Mouse (Mus musculus) hindbrain, embryonic 14.5 days (tissue): ENCODE data around the gene A1cf. TPM values are rescaled to one million over a fixed set of nuclear protein-coding genes. Genes with fewer than 3 reads are reported as not detected.

Experiments used
- ATAC-seq: fragments of 200-750 bp; cut with Nextera tagmentation; 2 replicates; pipeline ENCODE4 v1.8.0; 2017; ENCODE audit warnings: moderate number of reproducible peaks, mild to moderate bottlenecking, moderate TSS enrichment, moderate library complexity; ENCODE audit not compliant: low FRiP score
- DNase-seq: peaks from one replicate; pipeline ENCODE4 v3.0.0-alpha.2; 2015; ENCODE audit warnings: low spot score
- H3K27ac ChIP-seq: fragments of 300-500 bp; sonication (generic); 2 replicates; pipeline ENCODE4 v1.5.1; 2014; ENCODE audit warnings: mild to moderate bottlenecking, moderate library complexity
- H3K27me3 ChIP-seq: fragments of 300-500 bp; sonication (generic); 2 replicates; pipeline ENCODE4 v1.6.1; 2014; ENCODE audit warnings: mild to moderate bottlenecking, low read length, mixed read lengths; ENCODE audit not compliant: control insufficient read depth, insufficient read depth
- H3K36me3 ChIP-seq: fragments of 300-500 bp; sonication (generic); replicated peaks from 2 replicates; pipeline ENCODE4 v1.6.1; 2014; ENCODE audit not compliant: control insufficient read depth, insufficient read depth
- H3K4me1 ChIP-seq: fragments of 300-500 bp; sonication (generic); replicated peaks from 2 replicates; pipeline ENCODE4 v1.6.1; 2014; ENCODE audit warnings: antibody characterized with exemption, low read length, mixed read lengths; ENCODE audit not compliant: control insufficient read depth, insufficient read depth
- H3K4me2 ChIP-seq: fragments of 300-500 bp; sonication (generic); replicated peaks from 2 replicates; pipeline ENCODE4 v1.6.1; 2014; ENCODE audit warnings: mild to moderate bottlenecking, moderate library complexity
- H3K4me3 ChIP-seq: fragments of 300-500 bp; sonication (generic); replicated peaks from 2 replicates; pipeline ENCODE4 v1.5.1; 2014; ENCODE audit warnings: mild to moderate bottlenecking, low read length
- H3K9ac ChIP-seq: fragments of 300-500 bp; sonication (generic); 2 replicates; pipeline ENCODE4 v1.6.1; 2014
- H3K9me3 ChIP-seq: fragments of 300-500 bp; sonication (generic); 2 replicates; pipeline ENCODE4 v1.6.1; 2016; ENCODE audit warnings: low read length; ENCODE audit not compliant: control insufficient read depth
- WGBS: fragments of 180-500 bp; shearing (Covaris S2); extraction: QIAGEN DNeasy Blood & Tissue Kit; methylation state at CpG from one replicate; pipeline ENCODE4 v1.1.7; 2014; 5-methylcytosine and 5-hydroxymethylcytosine counted together
- polyA plus RNA-seq: library from polyadenylated mRNA; unstranded; fragments of >200 nt; fragmentation: Nextera tagmentation; extraction: Ambion mirVana; gene quantifications from 2 replicates; pipeline ENCODE4 v1.2.1, GENCODE M21; 2014

The A1cf gene
- not detected in 2 replicates for polyA plus RNA-seq

DNA sequence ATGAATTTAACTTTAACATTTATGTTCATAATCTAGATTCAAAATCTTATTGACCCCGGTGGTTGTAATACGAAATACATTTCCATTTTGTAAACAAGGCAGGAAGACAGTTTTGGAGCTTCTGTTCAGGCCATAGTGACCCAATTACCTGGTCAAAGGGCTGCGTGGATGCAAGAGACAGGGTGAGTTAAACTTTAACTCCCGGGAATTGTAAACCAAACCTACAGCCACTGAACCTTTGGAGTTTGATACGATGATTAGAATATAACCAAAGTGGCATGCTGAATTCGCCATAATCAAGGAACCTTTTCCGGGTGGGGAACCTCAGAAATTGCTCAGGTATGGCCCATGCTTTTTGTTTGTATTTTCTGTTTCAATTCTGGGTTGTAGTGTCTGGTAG is at the start of gene A1cf:
Gene A1cf (plus strand): TSS at position 244 of the 400 bp plus-strand sequence.
- ATAC-seq = no peak
- Histone ChIP-seq H3K36me3 (no peaks in the 10 kb centered on the region), H3K4me3 (no peak within 1 kb of the TSS), H3K4me2 (no peak within 1 kb of the TSS), H3K9ac (no peak within 1 kb of the TSS), H3K4me1 (no peaks in the 10 kb centered on the region), H3K27ac (no peak within 1 kb of the TSS), H3K27me3 (no peaks in the 10 kb centered on the region), H3K9me3 (no peaks in the 10 kb centered on the region)
- WGBS = 85% methylated on average over 7 of the region's 7 CpGs
- no peak for DNase-seq

DNA sequence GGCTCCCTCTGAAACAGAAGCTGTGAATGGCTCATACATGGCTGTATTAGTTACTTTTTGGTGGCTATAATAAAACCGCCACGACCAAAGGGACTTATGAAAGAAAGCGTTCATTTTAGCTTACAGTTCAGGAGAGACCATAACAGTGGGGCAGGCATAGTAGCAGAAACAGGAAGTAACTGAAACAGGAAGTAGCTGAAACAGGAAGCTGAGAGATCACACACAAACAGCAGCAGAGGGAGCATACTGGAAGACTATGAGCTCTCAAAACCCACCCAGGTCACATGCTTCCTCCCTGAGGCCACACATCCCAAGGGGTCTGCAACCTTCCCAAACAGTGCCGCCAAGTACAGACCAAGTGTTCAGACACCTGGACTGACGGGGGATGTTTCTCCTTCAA is 34.3 kb upstream of the A1cf start:
- DNase-seq = no peak
- 96% methylated on average over 5 of the region's 5 CpGs for WGBS
- ATAC-seq = no peak
- no peak overlapping the region for H3K4me2 ChIP-seq
- no peaks in the 10 kb centered on the region for H3K27me3 ChIP-seq
- no peak overlapping the region for H3K9ac ChIP-seq
- H3K36me3 ChIP-seq = no peaks in the 10 kb centered on the region
- no peaks in the 10 kb centered on the region for H3K4me1 ChIP-seq
- H3K4me3 ChIP-seq = no peak overlapping the region
- no peaks in the 10 kb centered on the region for H3K9me3 ChIP-seq
- no peak overlapping the region for H3K27ac ChIP-seq

DNA sequence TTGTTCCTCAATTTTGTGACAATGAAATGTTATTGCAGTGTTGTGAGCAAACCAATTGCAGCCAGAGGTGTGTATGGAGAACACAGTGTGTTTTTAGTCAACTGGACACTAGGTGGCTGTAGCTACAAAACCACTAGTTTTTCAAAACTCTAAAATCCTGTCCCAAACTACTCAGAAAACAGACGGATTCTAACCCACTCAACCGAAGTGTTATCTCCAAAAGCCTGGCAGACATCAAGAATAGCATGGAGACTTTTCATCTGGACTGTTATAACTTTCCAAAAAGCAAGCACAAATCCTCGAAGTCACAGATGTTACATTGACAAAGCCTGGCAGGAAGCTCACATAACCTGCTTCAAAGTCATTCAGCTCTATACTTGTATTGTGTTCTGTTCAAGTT is 6.7 kb upstream of the A1cf start:
- Histone ChIP-seq H3K27ac (no peak overlapping the region), H3K36me3 (no peaks in the 10 kb centered on the region), H3K4me3 (no peak overlapping the region), H3K4me2 (no peak overlapping the region), H3K4me1 (no peaks in the 10 kb centered on the region), H3K27me3 (no peaks in the 10 kb centered on the region), H3K9me3 (no peaks in the 10 kb centered on the region), H3K9ac (no peak overlapping the region)
- ATAC-seq = no peak
- 76% methylated on average over 3 of the region's 3 CpGs for WGBS
- no peak for DNase-seq

DNA sequence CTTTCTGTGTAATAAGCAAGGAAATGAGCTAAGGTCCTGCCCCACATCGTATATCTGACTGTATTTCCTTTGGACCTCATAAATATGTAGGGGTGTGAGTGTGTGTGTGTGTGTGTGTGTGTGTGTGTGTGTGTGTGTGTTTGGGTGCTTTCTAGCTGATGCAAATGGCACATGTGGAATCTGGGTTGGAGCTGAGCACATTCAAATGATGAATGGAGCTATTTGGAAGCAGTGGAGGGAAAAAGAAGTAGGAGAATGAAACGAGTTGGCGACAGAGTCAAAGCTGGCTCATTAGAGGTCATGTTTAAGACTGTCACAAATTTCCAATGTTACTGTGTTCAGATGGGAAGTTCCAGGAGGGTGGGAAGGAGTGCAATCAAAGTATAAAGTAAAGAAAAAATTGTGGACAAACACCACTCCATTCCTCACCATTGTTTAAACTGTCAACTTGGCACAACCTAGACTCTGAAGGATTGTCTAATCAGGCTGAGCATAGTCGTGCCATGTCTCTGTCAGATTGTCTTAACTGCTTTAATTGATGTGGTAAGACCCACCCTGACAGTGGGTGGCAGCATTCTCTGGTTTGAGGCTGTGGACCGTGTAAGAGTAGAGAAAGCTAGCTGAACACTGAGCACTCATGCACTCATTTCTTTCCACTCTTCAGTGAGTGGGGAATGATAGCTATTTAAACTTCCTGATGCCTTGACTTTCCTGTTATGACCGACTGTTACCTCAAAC is 5.9 kb upstream of the A1cf start:
- Histone ChIP-seq H3K4me2 (no peak overlapping the region), H3K4me1 (no peaks in the 10 kb centered on the region), H3K27me3 (no peaks in the 10 kb centered on the region), H3K4me3 (no peak overlapping the region), H3K36me3 (no peaks in the 10 kb centered on the region), H3K27ac (no peak overlapping the region), H3K9ac (no peak overlapping the region), H3K9me3 (no peaks in the 10 kb centered on the region)
- ATAC-seq = no peak; the same call in 1 of the 2 replicates
- WGBS = 48% methylated on average over 6 of the region's 6 CpGs
- DNase-seq = no peak

DNA sequence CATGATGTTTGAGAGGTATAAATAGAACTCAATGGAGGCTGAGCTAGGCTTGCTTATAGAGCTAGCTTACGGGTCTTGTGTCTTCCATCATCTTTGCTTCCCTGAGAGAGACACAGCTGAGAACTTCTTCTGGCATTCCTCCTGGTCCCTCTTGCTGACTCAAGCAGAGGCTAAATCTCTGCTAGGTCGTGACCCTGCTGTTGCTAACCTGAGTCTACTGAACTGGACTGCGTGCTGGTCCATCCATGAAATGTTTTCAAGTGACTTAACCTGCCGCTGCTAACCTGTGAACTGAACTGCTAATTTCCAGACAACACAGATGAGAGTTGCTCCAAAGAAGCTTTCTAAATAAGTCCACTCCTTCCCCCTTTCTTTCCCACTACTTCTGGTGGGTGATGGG is 3.1 kb upstream of the A1cf start:
- H3K36me3 ChIP-seq = no peaks in the 10 kb centered on the region
- no peak for ATAC-seq
- no peaks in the 10 kb centered on the region for H3K4me1 ChIP-seq
- 90% methylated on average over 4 of the region's 4 CpGs for WGBS
- no peaks in the 10 kb centered on the region for H3K27me3 ChIP-seq
- no peak overlapping the region for H3K27ac ChIP-seq
- H3K4me2 ChIP-seq = no peak overlapping the region
- no peak overlapping the region for H3K4me3 ChIP-seq
- no peaks in the 10 kb centered on the region for H3K9me3 ChIP-seq
- no peak for DNase-seq
- H3K9ac ChIP-seq = no peak overlapping the region

DNA sequence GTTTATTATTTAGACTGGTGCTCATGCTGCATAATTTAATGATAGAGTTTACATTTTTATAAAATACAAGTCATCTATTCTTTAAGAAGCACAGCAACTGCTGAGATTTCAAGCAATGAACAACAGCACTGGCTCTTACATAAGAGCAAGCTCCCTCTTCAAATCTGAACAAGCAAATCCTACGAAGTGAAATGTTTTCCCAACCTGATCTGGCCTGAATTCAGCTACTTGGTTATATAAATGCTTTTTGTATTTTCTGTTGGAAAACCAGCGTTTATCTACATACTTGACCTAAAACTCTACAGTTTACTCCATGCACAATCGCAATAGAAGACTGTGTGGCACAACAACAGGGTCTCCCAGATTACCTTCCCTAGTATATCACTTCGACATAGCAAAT is 488 bp upstream of the A1cf start:
- H3K9me3 ChIP-seq = no peaks in the 10 kb centered on the region
- H3K9ac ChIP-seq = no peak overlapping the region
- H3K4me1 ChIP-seq = no peaks in the 10 kb centered on the region
- no peaks in the 10 kb centered on the region for H3K36me3 ChIP-seq
- no peak overlapping the region for H3K4me3 ChIP-seq
- H3K4me2 ChIP-seq = no peak overlapping the region
- no peak for ATAC-seq
- no peak for DNase-seq
- H3K27ac ChIP-seq = no peak overlapping the region
- H3K27me3 ChIP-seq = no peaks in the 10 kb centered on the region
- 92% methylated on average over 4 of the region's 4 CpGs for WGBS

DNA sequence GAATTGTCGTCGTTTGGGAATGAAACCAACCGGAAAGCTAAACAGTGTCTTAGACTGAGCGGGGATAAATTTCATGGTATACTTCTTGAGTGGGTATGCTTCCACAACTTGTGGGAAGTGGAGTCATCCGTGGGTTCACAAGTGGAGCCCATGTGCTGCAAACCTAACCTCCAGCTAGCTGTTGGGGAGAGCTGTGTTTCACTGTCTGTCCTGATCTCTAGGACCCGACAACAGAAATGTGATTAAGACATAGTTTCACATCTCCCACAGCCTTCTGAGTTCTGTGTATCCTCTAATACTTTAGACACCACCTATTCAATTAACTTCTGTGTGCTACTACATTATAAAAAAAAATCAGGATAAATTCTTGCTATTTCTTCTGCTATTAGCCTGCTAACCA is 407 bp downstream of the A1cf start:
- H3K4me2 ChIP-seq = no peak overlapping the region
- H3K36me3 ChIP-seq = no peaks in the 10 kb centered on the region
- WGBS = 90% methylated on average over 6 of the region's 6 CpGs
- DNase-seq (no peak), ATAC-seq (no peak)
- H3K4me3 ChIP-seq = no peak overlapping the region
- H3K4me1 ChIP-seq = no peaks in the 10 kb centered on the region
- no peaks in the 10 kb centered on the region for H3K27me3 ChIP-seq
- no peak overlapping the region for H3K9ac ChIP-seq
- no peak overlapping the region for H3K27ac ChIP-seq
- no peaks in the 10 kb centered on the region for H3K9me3 ChIP-seq

DNA sequence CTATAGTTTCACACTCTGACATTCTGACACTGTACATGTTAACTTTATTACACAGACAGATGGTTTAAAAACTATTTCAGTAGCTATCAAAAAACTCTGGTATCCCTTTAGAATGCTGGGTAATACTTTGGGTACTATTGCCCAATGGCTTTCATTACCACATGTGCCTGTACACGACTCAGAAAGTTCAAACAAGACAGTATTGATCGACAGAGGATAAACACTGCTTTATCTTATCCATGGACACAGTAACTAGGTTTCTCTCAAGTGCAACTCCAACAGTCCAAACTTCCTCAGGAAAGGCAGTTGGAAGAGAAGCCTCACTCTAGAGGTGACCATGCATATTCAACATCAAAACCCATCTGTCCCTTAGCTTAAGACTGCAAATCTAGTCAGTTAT is 2.8 kb downstream of the A1cf start:
- H3K27me3 ChIP-seq = no peaks in the 10 kb centered on the region
- H3K9ac ChIP-seq = no peak overlapping the region
- DNase-seq (no peak), ATAC-seq (no peak)
- H3K27ac ChIP-seq = no peak overlapping the region
- WGBS = 88% methylated on average over 2 of the region's 2 CpGs
- no peak overlapping the region for H3K4me3 ChIP-seq
- no peaks in the 10 kb centered on the region for H3K36me3 ChIP-seq
- H3K4me2 ChIP-seq = no peak overlapping the region
- H3K4me1 ChIP-seq = no peaks in the 10 kb centered on the region
- H3K9me3 ChIP-seq = no peaks in the 10 kb centered on the region

DNA sequence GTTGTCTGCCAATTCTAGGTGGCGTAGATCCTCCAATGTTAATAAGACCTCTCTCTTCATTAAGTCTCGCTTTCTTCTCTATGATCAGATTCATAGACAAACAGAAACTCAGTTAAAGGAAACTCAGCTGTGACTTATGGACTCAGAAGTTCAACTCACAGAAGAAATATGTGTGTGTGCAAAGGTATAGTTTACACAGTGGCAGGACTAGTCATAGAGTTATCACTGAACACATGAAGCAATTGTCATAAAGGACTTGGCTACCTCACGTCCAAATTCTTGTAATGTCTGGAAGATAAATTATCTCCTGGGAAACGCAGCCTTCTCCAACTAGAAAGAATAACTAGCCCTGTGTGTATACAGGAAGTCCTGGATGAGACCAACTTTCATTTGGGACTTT is 9.4 kb downstream of the A1cf start:
- no peaks in the 10 kb centered on the region for H3K4me1 ChIP-seq
- no peak for DNase-seq
- H3K36me3 ChIP-seq = no peaks in the 10 kb centered on the region
- H3K4me2 ChIP-seq = no peak overlapping the region
- no peak for ATAC-seq
- H3K27me3 ChIP-seq = no peaks in the 10 kb centered on the region
- no peak overlapping the region for H3K27ac ChIP-seq
- no peak overlapping the region for H3K4me3 ChIP-seq
- H3K9me3 ChIP-seq = no peaks in the 10 kb centered on the region
- WGBS = 77% methylated on average over 4 of the region's 4 CpGs
- no peak overlapping the region for H3K9ac ChIP-seq

DNA sequence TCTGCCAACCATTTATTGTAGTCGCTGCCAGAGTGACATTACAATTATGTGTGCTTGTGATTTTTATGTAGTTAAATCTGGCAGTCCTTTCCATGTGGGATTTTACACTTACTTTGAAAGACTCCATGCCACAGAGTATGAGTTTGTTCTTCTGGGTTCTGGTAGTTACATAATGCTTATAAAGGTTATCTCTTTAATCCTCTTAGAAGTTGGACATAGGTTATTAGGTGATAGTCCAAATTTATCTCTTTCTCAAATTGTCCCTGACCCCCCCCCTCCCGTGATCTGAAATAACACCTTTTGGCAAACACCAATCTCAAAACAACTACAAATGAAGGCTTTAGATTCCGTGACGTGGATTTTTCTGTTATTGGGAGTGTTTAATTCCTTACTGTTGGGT is 16.0 kb downstream of the A1cf start:
- H3K27ac ChIP-seq = no peak overlapping the region
- no peaks in the 10 kb centered on the region for H3K9me3 ChIP-seq
- no peak overlapping the region for H3K4me2 ChIP-seq
- H3K27me3 ChIP-seq = no peaks in the 10 kb centered on the region
- 92% methylated on average over 4 of the region's 4 CpGs for WGBS
- no peak for ATAC-seq
- H3K9ac ChIP-seq = no peak overlapping the region
- no peak for DNase-seq
- H3K4me3 ChIP-seq = no peak overlapping the region
- no peaks in the 10 kb centered on the region for H3K36me3 ChIP-seq
- H3K4me1 ChIP-seq = no peaks in the 10 kb centered on the region
